Mouse (Mus musculus) intestine, embryonic 16.5 days (tissue): ENCODE data around the gene Lrmda. TPM values are rescaled to one million over a fixed set of nuclear protein-coding genes. Genes with fewer than 3 reads are reported as not detected.

Experiments
- ATAC-seq: fragments of 200-750 bp; cut with Nextera tagmentation; 2 replicates; pipeline ENCODE4 v1.8.0; 2017; ENCODE audit warnings: moderate TSS enrichment, moderate library complexity
- H3K27ac ChIP-seq: fragments of 300-500 bp; sonication (generic); 2 replicates; pipeline ENCODE4 v1.5.1; 2014; ENCODE audit warnings: mild to moderate bottlenecking, low read length
- H3K27me3 ChIP-seq: fragments of 300-500 bp; sonication (generic); replicated peaks from 2 replicates; pipeline ENCODE4 v1.6.1; 2014; ENCODE audit warnings: low read length, control low read depth, mixed read lengths; ENCODE audit not compliant: control insufficient read depth, insufficient read depth
- H3K36me3 ChIP-seq: fragments of 300-500 bp; sonication (generic); 2 replicates; pipeline ENCODE4 v1.6.1; 2014; ENCODE audit warnings: low read length, control low read depth; ENCODE audit not compliant: control insufficient read depth, insufficient read depth
- H3K4me1 ChIP-seq: fragments of 300-500 bp; sonication (generic); 2 replicates; pipeline ENCODE4 v1.6.1; 2014; ENCODE audit warnings: low read length, control low read depth, mixed read lengths; ENCODE audit not compliant: control insufficient read depth, insufficient read depth
- H3K4me2 ChIP-seq: fragments of 300-500 bp; sonication (generic); 2 replicates; pipeline ENCODE4 v1.6.1; 2014; ENCODE audit warnings: low read depth, low read length, control low read depth
- H3K4me3 ChIP-seq: fragments of 300-500 bp; sonication (generic); 2 replicates; pipeline ENCODE4 v1.5.1; 2014; ENCODE audit warnings: mild to moderate bottlenecking, low read length
- H3K9ac ChIP-seq: fragments of 300-500 bp; sonication (generic); 2 replicates; pipeline ENCODE4 v1.6.1; 2014; ENCODE audit warnings: low read depth, low read length
- H3K9me3 ChIP-seq: fragments of 300-500 bp; sonication (generic); 2 replicates; pipeline ENCODE4 v1.6.1; 2016; ENCODE audit warnings: low read length, control low read depth; ENCODE audit not compliant: control insufficient read depth
- WGBS: fragments of 180-500 bp; shearing (Covaris S2); extraction: QIAGEN DNeasy Blood & Tissue Kit; methylation state at CpG from one replicate; pipeline ENCODE4 v1.1.7; 2014; 5-methylcytosine and 5-hydroxymethylcytosine counted together
- polyA plus RNA-seq: library from polyadenylated mRNA; unstranded; fragments of >200 nt; fragmentation: Nextera tagmentation; extraction: Ambion mirVana; gene quantifications from 2 replicates; pipeline ENCODE4 v1.2.1, GENCODE M21; 2015

Gene Lrmda
- polyA plus RNA-seq, 1 experiment from 2014 or later = 0.53 TPM

DNA sequence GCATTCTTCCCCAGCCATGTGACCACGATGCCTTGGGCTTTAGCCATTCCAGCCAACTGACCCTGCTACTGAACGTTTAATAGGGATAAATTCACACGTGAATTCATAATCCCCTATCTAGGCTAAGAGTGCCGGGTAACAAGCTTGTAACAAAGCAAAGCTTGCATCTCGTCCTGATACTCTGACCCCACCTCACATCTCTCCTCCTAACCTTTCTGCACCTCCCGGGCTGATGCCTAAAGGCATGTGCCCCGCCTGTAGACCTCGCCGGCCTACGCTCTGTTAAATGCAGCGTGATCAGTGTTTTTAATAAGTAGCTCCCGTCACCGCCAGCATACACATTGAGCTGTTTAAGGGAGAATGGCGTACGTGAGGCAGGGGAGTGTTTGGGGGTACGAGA lies 54.7 kb downstream of the Lrmda start:
- 66% methylated on average over 16 of the region's 16 CpGs for WGBS
- ATAC-seq = no peak

DNA sequence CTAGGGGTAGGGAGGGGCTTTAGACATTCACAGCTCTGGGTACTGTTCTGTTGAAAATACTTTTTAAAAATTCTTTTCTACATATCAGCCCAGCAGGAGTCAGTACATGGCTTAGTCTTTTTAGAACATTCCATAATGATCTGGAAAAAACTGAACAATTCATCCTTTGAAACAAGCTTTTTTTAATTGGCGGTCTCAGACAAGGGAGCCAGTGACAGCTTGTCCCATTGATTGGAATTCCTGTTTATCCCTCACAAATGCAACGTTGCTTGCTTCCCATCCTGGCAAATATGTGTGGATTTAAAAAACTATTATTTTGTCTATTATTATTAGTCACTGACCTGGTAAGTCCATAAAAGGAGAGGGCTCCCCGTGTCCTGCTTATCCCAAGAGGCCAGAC lies 64.4 kb downstream of the Lrmda start:
- no peaks in the 10 kb centered on the region for H3K4me1 ChIP-seq
- H3K9ac ChIP-seq = no peak overlapping the region
- H3K36me3 ChIP-seq = no peaks in the 10 kb centered on the region
- WGBS = 74% methylated on average over 3 of the region's 3 CpGs
- H3K27me3 ChIP-seq = no peaks in the 10 kb centered on the region
- H3K4me3 ChIP-seq = no peak overlapping the region
- H3K4me2 ChIP-seq = no peak overlapping the region
- H3K9me3 ChIP-seq = no peaks in the 10 kb centered on the region
- no peak overlapping the region for H3K27ac ChIP-seq
- no peak for ATAC-seq

More for the DNA sequence above, 54.7 kb downstream of the Lrmda start:
- Histone ChIP-seq H3K9ac (no peak overlapping the region), H3K4me2 (no peak overlapping the region), H3K27ac (no peak overlapping the region), H3K9me3 (no peaks in the 10 kb centered on the region), H3K4me1 (no peaks in the 10 kb centered on the region), H3K4me3 (no peak overlapping the region), H3K36me3 (no peaks in the 10 kb centered on the region), H3K27me3 (no peaks in the 10 kb centered on the region)

DNA sequence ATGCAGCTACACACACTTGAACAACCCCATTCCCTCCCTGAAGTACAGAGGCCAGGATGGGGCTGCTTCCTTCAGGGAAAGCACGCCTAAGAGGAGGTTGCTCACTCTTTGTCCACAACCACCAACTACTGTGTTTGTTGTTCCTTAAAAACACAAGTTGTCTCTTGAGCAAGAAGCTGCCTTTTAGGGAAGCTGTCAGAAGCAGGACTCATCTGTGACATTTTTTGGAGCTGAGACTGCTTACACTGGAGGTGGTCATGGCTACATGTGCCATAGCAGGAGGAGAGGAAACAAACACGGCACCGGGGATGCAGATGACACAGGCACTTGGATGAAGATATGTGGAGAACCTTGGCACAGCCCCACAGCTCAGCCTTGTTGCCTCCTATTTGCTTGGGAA lies 65.9 kb downstream of the Lrmda start:
- Histone ChIP-seq H3K4me1 (peaks cover 14% of the 10 kb centered on the region), H3K27me3 (no peaks in the 10 kb centered on the region), H3K4me3 (no peak overlapping the region), H3K27ac (no peak overlapping the region), H3K4me2 (no peak overlapping the region), H3K9me3 (no peaks in the 10 kb centered on the region), H3K9ac (no peak overlapping the region), H3K36me3 (no peaks in the 10 kb centered on the region)
- WGBS = 94% methylated on average over 3 of the region's 3 CpGs
- ATAC-seq = no peak

DNA sequence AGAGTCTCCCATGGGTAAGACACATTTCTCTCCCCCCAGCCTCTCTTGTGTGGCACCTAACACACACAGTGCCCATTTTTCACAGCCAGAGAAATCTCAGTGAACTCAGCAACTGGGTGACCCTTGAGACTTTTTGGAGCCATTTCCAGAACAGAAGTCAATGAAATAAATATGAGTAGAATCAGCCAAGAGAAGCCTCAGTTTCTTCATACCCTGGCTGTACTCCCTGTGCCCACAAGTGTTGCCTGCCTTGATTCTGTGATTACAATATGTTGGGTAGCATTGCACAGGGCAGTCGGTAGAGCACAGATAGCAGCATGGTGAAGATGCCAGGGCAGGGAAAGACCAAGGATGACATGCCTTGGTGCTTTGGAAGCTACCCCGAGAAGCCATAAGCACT lies 69.1 kb downstream of the Lrmda start:
- H3K27ac ChIP-seq = no peak overlapping the region
- H3K4me3 ChIP-seq = no peak overlapping the region
- peaks cover 33% of the 10 kb centered on the region for H3K4me1 ChIP-seq
- H3K36me3 ChIP-seq = no peaks in the 10 kb centered on the region
- no peaks in the 10 kb centered on the region for H3K27me3 ChIP-seq
- 92% methylated on average over 2 of the region's 2 CpGs for WGBS
- H3K4me2 ChIP-seq = no peak overlapping the region
- ATAC-seq = no peak
- H3K9ac ChIP-seq = no peak overlapping the region
- H3K9me3 ChIP-seq = no peaks in the 10 kb centered on the region

DNA sequence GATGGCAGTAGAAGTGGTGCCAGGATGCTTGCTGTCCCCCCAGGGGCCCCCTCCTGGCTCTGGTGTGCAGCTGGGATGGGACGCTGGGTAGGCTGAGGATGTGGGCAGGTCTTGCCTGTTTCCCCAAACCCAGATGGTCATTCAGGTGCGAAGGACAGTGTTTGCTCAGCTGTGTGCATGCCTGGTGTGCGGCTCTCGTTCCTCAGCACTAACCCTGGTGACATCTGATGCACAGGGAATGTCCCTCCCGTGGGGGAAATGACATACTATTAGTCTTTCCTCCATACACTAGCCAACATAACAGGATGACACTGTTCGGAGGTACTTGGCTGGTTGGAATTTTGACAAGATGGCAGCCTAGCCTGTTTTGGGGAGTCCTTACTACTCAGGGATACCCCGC lies 69.8 kb downstream of the Lrmda start:
- Histone ChIP-seq H3K4me1 (peaks cover 33% of the 10 kb centered on the region), H3K9ac (peak overlapping the region; percentile 26; the same call in 1 of the 2 replicates), H3K27me3 (no peaks in the 10 kb centered on the region), H3K4me3 (no peak overlapping the region), H3K27ac (peak overlapping the region; percentile 56; the same call in 1 of the 2 replicates), H3K4me2 (no peak overlapping the region), H3K36me3 (no peaks in the 10 kb centered on the region), H3K9me3 (no peaks in the 10 kb centered on the region)
- 67% methylated on average over 7 of the region's 7 CpGs for WGBS
- no peak for ATAC-seq

DNA sequence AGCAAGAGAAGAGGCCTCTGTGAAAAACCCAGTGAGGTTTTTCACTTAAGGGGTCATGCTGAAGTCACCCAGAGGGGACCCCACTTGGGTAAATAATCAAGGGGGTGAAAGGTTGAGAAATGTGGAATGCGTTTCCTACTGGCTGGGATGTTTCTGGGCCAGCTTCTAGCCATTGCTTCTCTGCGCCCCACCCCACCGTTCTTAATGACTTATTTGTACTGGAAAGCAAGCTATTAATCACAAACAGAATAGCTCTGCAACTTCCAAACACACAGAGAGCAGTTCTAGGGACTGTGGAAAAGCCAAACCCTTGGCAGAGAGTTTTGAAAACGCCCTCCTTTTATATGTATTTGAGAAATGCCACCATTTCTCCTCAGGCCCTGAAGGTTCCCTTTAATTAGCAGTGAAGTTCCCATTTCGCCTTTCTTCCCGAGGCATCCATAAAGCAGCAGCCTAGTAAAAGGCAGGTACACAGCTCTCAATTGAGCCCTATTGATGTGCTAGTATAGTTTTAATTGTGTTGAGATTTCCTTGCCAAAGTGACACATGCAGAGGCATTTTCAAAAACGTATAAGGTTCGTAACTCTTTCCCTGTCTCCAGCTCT lies 70.5 kb downstream of the Lrmda start:
- Histone ChIP-seq H3K9me3 (no peaks in the 10 kb centered on the region), H3K27ac (peak overlapping the region; percentile 56), H3K4me3 (no peak overlapping the region), H3K27me3 (0 out of 2 replicates have a peak, but pooled peaks cover 2% of the 10 kb centered on the region), H3K36me3 (no peaks in the 10 kb centered on the region), H3K4me1 (peaks cover 33% of the 10 kb centered on the region), H3K4me2 (no peak overlapping the region), H3K9ac (peak overlapping the region; percentile 26; the same call in 1 of the 2 replicates)
- 34% methylated on average over 8 of the region's 8 CpGs for whole genome bisulfite sequencing
- ATAC-seq = no peak

DNA sequence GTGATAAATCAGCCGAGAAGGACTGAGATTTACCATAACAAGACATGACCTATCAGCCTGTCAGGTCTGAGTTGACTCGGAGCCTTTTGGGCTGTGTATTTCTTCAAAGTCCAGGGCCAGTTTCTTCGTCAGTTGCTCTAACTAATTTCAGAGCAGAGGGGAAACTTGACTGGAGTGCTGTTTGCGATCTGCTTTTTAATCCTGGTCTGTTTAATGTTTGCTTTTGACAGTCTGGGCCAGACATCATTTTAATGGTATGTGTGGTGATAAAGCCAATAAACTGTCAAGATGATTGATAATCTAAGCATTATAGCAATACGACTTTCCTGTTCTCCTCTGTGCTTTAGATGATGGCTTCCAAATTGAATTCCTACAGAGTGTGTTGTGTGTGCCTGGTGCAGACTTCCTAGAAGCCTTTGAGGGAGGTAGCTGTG lies 71.3 kb downstream of the Lrmda start:
- 9% methylated on average over 5 of the region's 5 CpGs for WGBS
- Histone ChIP-seq H3K9me3 (no peaks in the 10 kb centered on the region), H3K4me3 (no peak overlapping the region), H3K9ac (no peak overlapping the region), H3K27ac (peak overlapping the region; percentile 56; the same call in 1 of the 2 replicates), H3K4me1 (peaks cover 41% of the 10 kb centered on the region), H3K4me2 (no peak overlapping the region), H3K27me3 (0 out of 2 replicates have a peak, but pooled peaks cover 2% of the 10 kb centered on the region), H3K36me3 (no peaks in the 10 kb centered on the region)
- peak; percentile 78 for ATAC-seq

DNA sequence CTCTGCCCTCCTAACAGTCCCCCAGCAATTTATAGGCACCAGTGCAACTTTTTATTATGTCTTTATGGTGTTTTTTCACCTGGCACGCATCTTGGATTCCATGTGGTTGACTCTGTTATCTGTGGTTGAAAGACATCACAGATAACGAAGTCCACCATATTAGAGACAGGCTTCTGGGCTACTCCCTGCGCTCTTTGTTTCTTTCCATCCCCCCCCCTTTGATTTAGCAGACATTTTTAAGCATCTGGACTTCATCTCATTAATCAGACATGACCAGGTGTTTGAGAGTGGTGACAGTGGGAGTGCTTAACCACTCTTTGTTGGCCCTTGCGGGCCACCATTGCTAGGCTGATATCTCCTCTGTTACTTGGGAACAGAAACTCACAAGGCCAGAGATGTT lies 71.8 kb downstream of the Lrmda start:
- H3K9me3 ChIP-seq = no peaks in the 10 kb centered on the region
- no peak overlapping the region for H3K4me3 ChIP-seq
- H3K9ac ChIP-seq = no peak overlapping the region
- H3K36me3 ChIP-seq = no peaks in the 10 kb centered on the region
- peaks cover 41% of the 10 kb centered on the region for H3K4me1 ChIP-seq
- H3K4me2 ChIP-seq = no peak overlapping the region
- WGBS = 41% methylated on average over 4 of the region's 4 CpGs
- peak; percentile 26; the same call in 1 of the 2 replicates for ATAC-seq
- no peak overlapping the region for H3K27ac ChIP-seq
- 0 out of 2 replicates have a peak, but pooled peaks cover 2% of the 10 kb centered on the region for H3K27me3 ChIP-seq

DNA sequence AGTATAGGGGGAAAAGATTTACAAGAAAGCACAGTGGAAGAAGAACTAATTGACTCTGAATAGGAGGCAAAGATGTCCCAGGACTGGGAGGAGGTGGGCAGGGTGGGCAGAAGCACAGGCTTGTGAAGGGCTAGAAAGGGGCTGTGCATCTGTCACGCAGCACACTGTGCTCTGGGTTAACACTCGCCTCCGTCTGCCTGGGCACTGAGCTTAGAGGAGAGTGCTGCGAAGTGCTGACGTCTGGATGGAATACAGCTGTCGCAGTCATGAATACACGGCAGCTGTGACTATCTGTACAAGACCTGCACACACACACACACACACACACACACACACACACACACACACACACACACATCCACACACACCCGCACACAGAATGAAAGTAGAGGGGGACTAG lies 73.6 kb downstream of the Lrmda start:
- Histone ChIP-seq H3K36me3 (no peaks in the 10 kb centered on the region), H3K4me2 (no peak overlapping the region), H3K27me3 (0 out of 2 replicates have a peak, but pooled peaks cover 2% of the 10 kb centered on the region), H3K9me3 (no peaks in the 10 kb centered on the region), H3K4me1 (peaks cover 41% of the 10 kb centered on the region), H3K9ac (peak overlapping the region; percentile 36; the same call in 1 of the 2 replicates), H3K4me3 (no peak overlapping the region), H3K27ac (no peak overlapping the region)
- 38% methylated on average over 8 of the region's 8 CpGs for WGBS
- ATAC-seq = no peak
